Comparison of ENCODE assay signal across 22 mouse cellular contexts in the genomic region with DNA sequence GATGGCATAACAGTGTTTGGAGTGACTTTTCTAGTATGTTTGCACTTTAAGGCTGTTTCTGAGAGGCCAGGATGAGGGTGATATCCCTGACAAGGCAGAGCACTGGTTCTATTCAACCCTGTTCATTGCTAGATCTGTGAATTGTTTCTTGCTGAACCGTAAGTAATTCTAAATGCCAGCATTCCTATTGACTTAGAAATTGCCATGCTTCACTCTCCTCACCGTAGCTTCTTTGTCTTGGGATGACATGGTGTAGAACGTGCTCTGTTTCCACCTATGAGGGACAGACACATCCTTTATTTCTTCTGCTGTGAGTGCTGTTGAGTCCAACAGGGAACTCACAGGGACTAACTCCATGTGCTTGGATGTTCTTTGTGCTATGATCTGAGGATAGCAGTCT.
"Had no signal": no experiment of that assay in that cellular context is flagged by ENCODE, and none has a peak within 500 bp of the region (broad histone marks: within the 10 kb centered on the region; RNA-seq: fewer than 3 reads in every experiment).

No protein-coding gene starts in this region.

- H3K4me1 ChIP-seq: limb, embryonic 10.5 days; limb, embryonic 13.5 days; liver, embryonic 12.5 days; liver, embryonic 15.5 days; lung, embryonic 15.5 days; megakaryocyte, embryonic 14.5 days had no signal

- ATAC-seq: liver, embryonic 12.5 days had no signal

- H3K4me3 ChIP-seq: limb, embryonic 10.5 days; limb, embryonic 13.5 days; liver, embryonic 12.5 days; liver, embryonic 15.5 days; lung, embryonic 15.5 days had no signal

- H3K9ac ChIP-seq: limb, embryonic 13.5 days; liver, embryonic 12.5 days; liver, embryonic 15.5 days; lung, embryonic 15.5 days had no signal

- DNase-seq: kidney, adult 18-20 months; kidney, adult 9 months; kidney, postnatal 14 days; kidney, postnatal 4 days; liver; lung, adult 18-20 months; lung, postnatal 10 days; lung, postnatal 36 days; midbrain, embryonic 14.5 days; right cerebral cortex, adult 18-20 months; right cerebral cortex, postnatal 14 days; right cerebral cortex, postnatal 4 days; thymus, adult 2 months; thymus, postnatal 25 days had no signal

- H3K36me3 ChIP-seq: limb, embryonic 10.5 days; limb, embryonic 13.5 days; liver, embryonic 12.5 days; liver, embryonic 15.5 days; lung, embryonic 15.5 days had no signal

- H3K4me2 ChIP-seq: limb, embryonic 13.5 days; liver, embryonic 12.5 days; liver, embryonic 15.5 days; lung, embryonic 15.5 days; midbrain, embryonic 11.5 days had no signal

- H3K27ac ChIP-seq: limb, embryonic 10.5 days; limb, embryonic 13.5 days; liver, embryonic 12.5 days; liver, embryonic 15.5 days; lung, embryonic 15.5 days; stomach, postnatal 0 days had no signal

- H3K9me3 ChIP-seq: limb, embryonic 10.5 days; limb, embryonic 13.5 days; liver, embryonic 12.5 days; liver, embryonic 15.5 days; lung, embryonic 15.5 days had no signal

- H3K27me3 ChIP-seq: limb, embryonic 13.5 days; liver, embryonic 12.5 days; liver, embryonic 15.5 days; lung, embryonic 15.5 days; megakaryocyte, embryonic 14.5 days had no signal
